Mouse (Mus musculus) C3H10T1/2 (cell line): ENCODE measurements around the gene Ciart. TPM values are rescaled to one million over a fixed set of nuclear protein-coding genes. Genes with fewer than 3 reads are reported as not detected.

Experiments used
- polyA plus RNA-seq, 2 experiments: library from polyadenylated mRNA; unstranded; fragments of >200 nt; fragmentation: generic; extraction: Trizol; gene quantifications; one replicate each; pipeline ENCODE4 v1.2.1; 2012; ENCODE audit warnings: missing spikeins in 2 of 2

Ciart gene
- 1 to 10 TPM; 1.1 to 1.2 TPM for polyA plus RNA-seq

GRCm38 (mm10) chr3:95881979-95882815, at the start of gene Ciart:
Gene Ciart (minus strand): TSS chr3:95882251.

GRCm38 (mm10) chr3:95928658-95929503, 46.8 kb upstream of the Ciart start, which contains the start of gene Anp32e:
Gene Anp32e (plus strand): TSS chr3:95929246.

GRCm38 (mm10) chr3:95904568-95904967, 22.5 kb upstream of the Ciart start, which contains the start of gene Car14:
Gene Car14 (minus strand): TSS chr3:95904691.

GRCm38 (mm10) chr3:95893606-95894316, 11.7 kb upstream of the Ciart start, which contains the start of gene Aph1a:
Gene Aph1a (plus strand): TSS chr3:95893969.

GRCm38 (mm10) chr3:95891211-95892065, 9.4 kb upstream of the Ciart start, which contains the start of gene BC028528:
Gene BC028528 (minus strand): TSS chr3:95892005.

GRCm38 (mm10) chr3:95871392-95871867, 10.6 kb downstream of the Ciart start, which contains the start of gene Mrps21:
Gene Mrps21 (minus strand): TSS chr3:95871519.

GRCm38 (mm10) chr3:95855502-95856089, 26.5 kb downstream of the Ciart start, which contains the start of gene Prpf3:
Gene Prpf3 (minus strand): TSS chr3:95855885.

Other genes with a start within 250 kb of the Ciart start
- gene Mcl1, start 223.5 kb downstream of the Ciart start, polyA plus RNA-seq = 10 to 100 TPM; 11.1 to 38.8 TPM
- 10 to 100 TPM in 1 of 2 experiments, 1 to 10 TPM in 1; 8.2 to 43.1 TPM for gene Adamtsl4, start 194.3 kb downstream of the Ciart start, polyA plus RNA-seq
- 100 to 1,000 TPM; 311 to 601 TPM for gene Ecm1, start 142.7 kb downstream of the Ciart start, polyA plus RNA-seq
- 10 to 100 TPM; 20.0 to 36.8 TPM for gene Tars2, start 122.0 kb downstream of the Ciart start, polyA plus RNA-seq
- 1 to 10 TPM in 1 of 2 experiments, under 1 TPM in 1; 0.95 to 7.4 TPM for gene Rprd2, start 63.4 kb downstream of the Ciart start, polyA plus RNA-seq
- gene Prpf3, start 26.4 kb downstream of the Ciart start, polyA plus RNA-seq = 10 to 100 TPM; 14.8 to 27.7 TPM
- gene Mrps21, start 10.7 kb downstream of the Ciart start, polyA plus RNA-seq = 100 to 1,000 TPM; 466 to 524 TPM
- gene BC028528, start 9.8 kb upstream of the Ciart start, polyA plus RNA-seq = 1 to 10 TPM in 1 of 2 experiments, under 1 TPM in 1; 0.05 to 3.2 TPM
- gene Aph1a, start 11.7 kb upstream of the Ciart start, polyA plus RNA-seq = 100 to 1,000 TPM in 1 of 2 experiments, 10 to 100 TPM in 1; 84.0 to 110 TPM
- under 1 TPM; 0.02 to 0.11 TPM for gene Car14, start 22.4 kb upstream of the Ciart start, polyA plus RNA-seq
- gene Anp32e, start 47.0 kb upstream of the Ciart start, polyA plus RNA-seq = 10 to 100 TPM in 1 of 2 experiments, 1 to 10 TPM in 1; 8.1 to 26.8 TPM
- 10 to 100 TPM; 25.2 to 44.5 TPM for gene Plekho1, start 113.8 kb upstream of the Ciart start, polyA plus RNA-seq
- 10 to 100 TPM in 1 of 2 experiments, 1 to 10 TPM in 1; 7.1 to 20.4 TPM for gene Vps45, start 176.2 kb upstream of the Ciart start, polyA plus RNA-seq
- 10 to 100 TPM in 1 of 2 experiments, 1 to 10 TPM in 1; 1.8 to 10.6 TPM for gene Otud7b, start 222.3 kb upstream of the Ciart start, polyA plus RNA-seq